Mouse (Mus musculus): Measurements from ENCODE around the gene Asb4.
A peak's percentile ranks its signal among the peaks of the same experiment; 100 is the strongest.
"Not testable (repeated sequence)": the region's sequence is repeated elsewhere in the genome, so short reads cannot be mapped to it uniquely, and the experiment has no call there.

The Asb4 gene

GRCm38 (mm10) chr6:5383336-5384177 lies at the start of gene Asb4:
Gene Asb4 (plus strand): TSS chr6:5383386.
- DNase-seq (ENCODE audit: low read depth, low spot score), result peak; percentile 8
- no peaks in the 10 kb centered on the region for H3K36me3 ChIP-seq (ENCODE audit: control insufficient read depth, insufficient read depth, low read length, poor library complexity, severe bottlenecking)
- no peaks in the 10 kb centered on the region for H3K27me3 ChIP-seq (ENCODE audit: control insufficient read depth, insufficient read depth, low read length, poor library complexity, severe bottlenecking)

DNA sequence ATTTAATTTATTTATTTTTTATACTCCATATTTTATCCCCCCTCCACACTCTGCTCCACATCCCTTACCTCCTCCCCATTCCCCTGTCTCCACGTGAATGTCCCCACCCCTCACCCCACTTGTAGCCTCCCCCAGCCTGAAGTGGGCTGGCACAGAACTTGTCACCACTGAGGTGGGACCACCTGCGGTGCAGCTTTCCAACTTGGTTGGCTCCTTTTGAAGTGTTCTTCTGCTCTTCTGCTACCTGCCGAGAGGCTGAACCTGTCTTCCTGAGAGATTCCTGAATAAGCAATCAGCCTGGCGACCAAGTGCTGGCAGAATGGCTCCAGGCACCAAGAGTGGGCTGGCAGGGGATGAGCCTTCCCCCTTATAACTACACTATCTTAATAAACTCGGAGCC lies 49.2 kb upstream of the Asb4 start:
- no peaks in the 10 kb centered on the region for H3K27me3 ChIP-seq (ENCODE audit: control insufficient read depth, insufficient read depth, low read length, poor library complexity, severe bottlenecking)
- no peak for DNase-seq (ENCODE audit: low read depth, low spot score)
- H3K36me3 ChIP-seq (ENCODE audit: control insufficient read depth, insufficient read depth, low read length, poor library complexity, severe bottlenecking), result no peaks in the 10 kb centered on the region

- not testable (repeated sequence) for DNase-seq (ENCODE audit: low read depth, low spot score); H3K36me3 ChIP-seq (ENCODE audit: control insufficient read depth, insufficient read depth, low read length, poor library complexity, severe bottlenecking); H3K27me3 ChIP-seq (ENCODE audit: control insufficient read depth, insufficient read depth, low read length, poor library complexity, severe bottlenecking)
Measured at GRCm38 (mm10) chr6:5336016-5336415, 47.2 kb upstream of the Asb4 start.

- H3K36me3 ChIP-seq (ENCODE audit: control insufficient read depth, insufficient read depth, low read length, poor library complexity, severe bottlenecking); H3K27me3 ChIP-seq (ENCODE audit: control insufficient read depth, insufficient read depth, low read length, poor library complexity, severe bottlenecking); DNase-seq (ENCODE audit: low read depth, low spot score): not testable (repeated sequence)
Measured at GRCm38 (mm10) chr6:5338781-5339180, 44.4 kb upstream of the Asb4 start.

DNA sequence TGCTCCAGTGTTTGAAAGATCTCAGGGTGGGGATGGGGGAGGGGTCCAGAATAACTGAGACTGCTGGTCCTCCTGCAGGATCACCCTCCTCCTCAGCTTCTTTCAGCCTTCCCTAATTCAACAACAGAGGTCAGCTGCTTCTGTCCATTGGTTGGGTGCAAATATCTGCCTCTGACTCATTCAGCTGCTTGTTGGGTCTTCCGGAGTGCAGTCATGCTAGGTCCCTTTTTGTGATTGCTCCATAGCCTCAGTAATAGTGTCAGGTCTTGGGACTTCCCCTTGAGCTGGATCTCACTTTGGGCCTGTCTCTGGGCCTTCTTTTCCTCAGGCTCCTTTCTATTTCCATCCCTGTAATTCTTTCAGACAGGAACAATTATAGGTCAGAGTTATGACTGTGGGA lies 43.9 kb upstream of the Asb4 start:
- DNase-seq (ENCODE audit: low read depth, low spot score); H3K36me3 ChIP-seq (ENCODE audit: control insufficient read depth, insufficient read depth, low read length, poor library complexity, severe bottlenecking); H3K27me3 ChIP-seq (ENCODE audit: control insufficient read depth, insufficient read depth, low read length, poor library complexity, severe bottlenecking): not testable (repeated sequence)

- DNase-seq (ENCODE audit: low read depth, low spot score), result no peak
Measured at GRCm38 (mm10) chr6:5344255-5344654, 38.9 kb upstream of the Asb4 start.

DNA sequence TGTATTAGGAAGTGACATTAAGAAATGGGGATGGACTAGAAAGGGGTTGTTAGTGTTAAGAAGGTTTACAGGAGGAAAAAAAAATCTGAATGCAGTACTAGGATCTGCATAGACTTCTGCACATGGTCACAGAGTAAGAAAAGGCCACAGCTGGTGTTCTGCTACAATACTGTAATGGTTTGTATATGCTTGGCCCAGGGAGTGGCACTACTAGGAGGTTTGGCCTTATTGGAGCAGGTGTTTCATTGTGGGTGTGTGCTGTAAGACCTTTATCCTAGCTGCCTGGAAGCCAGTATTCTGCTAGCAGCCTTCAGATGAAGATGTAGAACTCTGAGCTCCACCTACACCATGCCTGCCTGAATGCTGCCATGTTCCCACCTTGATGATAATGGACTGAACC lies 25.3 kb upstream of the Asb4 start:
- Histone ChIP-seq H3K36me3 (ENCODE audit: control insufficient read depth, insufficient read depth, low read length, poor library complexity, severe bottlenecking) (no peaks in the 10 kb centered on the region), H3K27me3 (ENCODE audit: control insufficient read depth, insufficient read depth, low read length, poor library complexity, severe bottlenecking) (no peaks in the 10 kb centered on the region)
- DNase-seq (ENCODE audit: low read depth, low spot score), result no peak

More at GRCm38 (mm10) chr6:5344255-5344654, 38.9 kb upstream of the Asb4 start:
- no peaks in the 10 kb centered on the region for H3K27me3 ChIP-seq (ENCODE audit: control insufficient read depth, insufficient read depth, low read length, poor library complexity, severe bottlenecking)
- no peaks in the 10 kb centered on the region; the same call in 1 of the 2 replicates for H3K36me3 ChIP-seq (ENCODE audit: control insufficient read depth, insufficient read depth, low read length, poor library complexity, severe bottlenecking)

- H3K36me3 ChIP-seq (ENCODE audit: control insufficient read depth, insufficient read depth, low read length, poor library complexity, severe bottlenecking), result no peaks in the 10 kb centered on the region
- no peak for DNase-seq (ENCODE audit: low read depth, low spot score)
- H3K27me3 ChIP-seq (ENCODE audit: control insufficient read depth, insufficient read depth, low read length, poor library complexity, severe bottlenecking), result no peaks in the 10 kb centered on the region
Measured at GRCm38 (mm10) chr6:5360402-5360801, 22.8 kb upstream of the Asb4 start.

- DNase-seq (ENCODE audit: low read depth, low spot score), result no peak
- no peaks in the 10 kb centered on the region for H3K27me3 ChIP-seq (ENCODE audit: control insufficient read depth, insufficient read depth, low read length, poor library complexity, severe bottlenecking)
- no peaks in the 10 kb centered on the region for H3K36me3 ChIP-seq (ENCODE audit: control insufficient read depth, insufficient read depth, low read length, poor library complexity, severe bottlenecking)
Measured at GRCm38 (mm10) chr6:5361987-5362386, 21.2 kb upstream of the Asb4 start.

GRCm38 (mm10) chr6:5365845-5366244 lies 17.3 kb upstream of the Asb4 start:
- no peaks in the 10 kb centered on the region for H3K27me3 ChIP-seq (ENCODE audit: control insufficient read depth, insufficient read depth, low read length, poor library complexity, severe bottlenecking)
- no peak for DNase-seq (ENCODE audit: low read depth, low spot score)
- no peaks in the 10 kb centered on the region for H3K36me3 ChIP-seq (ENCODE audit: control insufficient read depth, insufficient read depth, low read length, poor library complexity, severe bottlenecking)

GRCm38 (mm10) chr6:5376884-5377283 lies 6.3 kb upstream of the Asb4 start:
- no peak for DNase-seq (ENCODE audit: low read depth, low spot score)
- no peaks in the 10 kb centered on the region for H3K27me3 ChIP-seq (ENCODE audit: control insufficient read depth, insufficient read depth, low read length, poor library complexity, severe bottlenecking)
- no peaks in the 10 kb centered on the region for H3K36me3 ChIP-seq (ENCODE audit: control insufficient read depth, insufficient read depth, low read length, poor library complexity, severe bottlenecking)

DNA sequence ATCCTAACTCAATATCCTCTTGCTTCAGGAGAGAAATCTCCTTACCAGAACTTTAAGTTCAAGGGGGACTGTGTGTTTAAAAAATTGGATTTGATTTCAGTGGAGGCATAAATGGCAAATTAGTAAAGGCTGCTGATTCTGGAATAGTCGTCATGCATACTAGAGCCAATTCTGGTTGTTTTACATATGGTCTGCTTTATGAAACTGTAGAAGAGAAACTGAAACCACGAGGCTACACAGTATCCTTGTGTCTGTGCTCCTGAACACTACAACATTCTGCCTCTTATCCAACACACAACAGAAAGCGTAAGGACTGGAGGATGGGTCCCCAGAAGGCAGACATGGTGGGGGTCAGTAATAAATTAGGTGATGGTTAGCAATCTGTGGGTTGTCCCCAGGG lies 4.1 kb upstream of the Asb4 start:
- no peaks in the 10 kb centered on the region for H3K36me3 ChIP-seq (ENCODE audit: control insufficient read depth, insufficient read depth, low read length, poor library complexity, severe bottlenecking)
- no peaks in the 10 kb centered on the region for H3K27me3 ChIP-seq (ENCODE audit: control insufficient read depth, insufficient read depth, low read length, poor library complexity, severe bottlenecking)
- peak; percentile 23 for DNase-seq (ENCODE audit: low read depth, low spot score)

- no peak for DNase-seq (ENCODE audit: low read depth, low spot score)
- no peaks in the 10 kb centered on the region for H3K36me3 ChIP-seq (ENCODE audit: control insufficient read depth, insufficient read depth, low read length, poor library complexity, severe bottlenecking)
- no peaks in the 10 kb centered on the region for H3K27me3 ChIP-seq (ENCODE audit: control insufficient read depth, insufficient read depth, low read length, poor library complexity, severe bottlenecking)
Measured at GRCm38 (mm10) chr6:5379781-5380623, 3.2 kb upstream of the Asb4 start.

DNA sequence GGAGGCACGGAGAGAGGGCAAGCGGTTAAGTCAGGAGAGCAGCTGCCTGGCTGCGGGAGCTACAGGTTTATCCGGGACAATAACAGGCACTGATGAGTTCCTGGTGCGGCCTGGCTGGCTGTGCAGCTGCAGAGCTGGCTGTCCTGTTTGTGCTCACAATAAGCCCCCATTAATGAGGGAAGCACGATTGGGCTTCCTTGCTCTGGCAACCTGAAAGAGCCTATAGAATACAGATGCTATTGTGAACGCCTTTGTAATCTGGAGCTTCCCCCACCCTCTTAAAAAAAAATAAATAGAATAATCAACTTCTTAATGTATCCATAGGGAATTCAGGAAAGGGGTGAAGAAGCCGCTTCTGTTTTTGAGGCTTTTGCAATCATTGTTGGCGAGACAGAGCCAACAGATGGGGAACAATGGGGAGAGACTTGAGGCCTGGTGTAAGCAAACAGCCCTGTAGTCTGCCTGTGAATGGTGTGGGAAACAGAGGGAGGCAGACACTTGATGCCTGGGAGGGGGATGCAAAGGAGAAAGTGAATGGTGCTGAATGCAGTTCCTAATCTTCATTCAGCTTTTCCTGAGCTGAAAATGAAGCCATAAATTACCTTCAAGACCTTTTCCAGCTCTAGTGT lies 2.4 kb upstream of the Asb4 start:
- Histone ChIP-seq H3K27me3 (ENCODE audit: control insufficient read depth, insufficient read depth, low read length, poor library complexity, severe bottlenecking) (no peaks in the 10 kb centered on the region), H3K36me3 (ENCODE audit: control insufficient read depth, insufficient read depth, low read length, poor library complexity, severe bottlenecking) (no peaks in the 10 kb centered on the region)
- no peak for DNase-seq (ENCODE audit: low read depth, low spot score)
